Mouse (Mus musculus) stomach, postnatal 0 days (tissue): ENCODE data around the gene Midn.
A peak's percentile ranks its signal among the peaks of the same experiment; 100 is the strongest.

ENCODE experiments used
- CTCF ChIP-seq: IDR thresholded peaks from 2 replicates; pipeline ENCODE4 v1.5.1; 2016; ENCODE audit warnings: antibody characterized with exemption, low read depth, mild to moderate bottlenecking, moderate library complexity
- EP300 ChIP-seq: optimal IDR thresholded peaks from 2 replicates; pipeline ENCODE3; 2016; ENCODE audit warnings: antibody characterized with exemption

- TF ChIP-seq CTCF (no peak), EP300 (peak; percentile 75)
Measured at GRCm38 (mm10) chr10:80167460-80168037, 19.5 kb downstream of the Midn start.
